Mouse (Mus musculus) heart, postnatal 36 days (tissue): ENCODE data around the gene Camk2g. TPM values are rescaled to one million over a fixed set of nuclear protein-coding genes. Genes with fewer than 3 reads are reported as not detected.

Source experiments
- microRNA-seq, 2 experiments: library from miRNA; unstranded; fragments of <30 nt; microRNA quantifications; one replicate each; pipeline ENCODE4 v1.2.0; 2021; ENCODE audit warnings: borderline number of aligned reads in 2 of 2
- total RNA-seq, 2 experiments: library from RNA; stranded (reverse); gene quantifications; 2 replicates each; pipeline ENCODE4 v1.2.3; 2021

The Camk2g gene
- total RNA-seq, 2 experiments from 2014 or later: 51.4 to 52.8 TPM

Small RNA genes within 50 kb of the gene (microRNA-seq; reads per million reads assigned to microRNA genes)
- gene Mir6946: 0.67 to 1.4 reads per million in 2 experiments

Other genes starting within 250 kb of the Camk2g start
- 10 to 100 TPM; 64.4 to 65.0 TPM for gene Ppp3cb, start 247.5 kb downstream of the Camk2g start, total RNA-seq
- 10 to 100 TPM; 20.9 to 21.1 TPM for gene Usp54, start 153.0 kb downstream of the Camk2g start, total RNA-seq
- under 1 TPM; 0.92 to 1.00 TPM for gene Myoz1, start 137.5 kb downstream of the Camk2g start, total RNA-seq
- gene Synpo2l, start 125.7 kb downstream of the Camk2g start, total RNA-seq: 100 to 1,000 TPM; 111 to 118 TPM
- gene Sec24c, start 119.8 kb downstream of the Camk2g start, total RNA-seq: 100 to 1,000 TPM in 1 of 2 experiments, 10 to 100 TPM in 1; 97.8 to 104 TPM
- 1 to 10 TPM; 6.6 to 7.1 TPM for gene Fut11, start 99.1 kb downstream of the Camk2g start, total RNA-seq
- gene Chchd1, start 91.1 kb downstream of the Camk2g start, total RNA-seq: 100 to 1,000 TPM; 120 to 123 TPM
- 10 to 100 TPM; 45.4 to 47.8 TPM for gene Zswim8, start 86.5 kb downstream of the Camk2g start, total RNA-seq
- 10 to 100 TPM; 10.6 to 10.8 TPM for gene Ndst2, start 59.5 kb downstream of the Camk2g start, total RNA-seq
- gene Plau, start 42.6 kb upstream of the Camk2g start, total RNA-seq: 1 to 10 TPM; 6.1 to 6.2 TPM
- gene Vcl, start 135.3 kb upstream of the Camk2g start, total RNA-seq: 100 to 1,000 TPM; 113 to 137 TPM